Mouse (Mus musculus) ovary, adult 10 weeks (tissue): ENCODE data around the gene Jakmip3. TPM values are rescaled to one million over a fixed set of nuclear protein-coding genes. Genes with fewer than 3 reads are reported as not detected.

ENCODE experiments used
- polyA plus RNA-seq: library from polyadenylated mRNA; stranded (reverse); fragments of 350-450 nt; fragmentation: Illumina TruSeq; extraction: RNeasy Lipid Tissue Mini Kit (QIAGEN cat#74804); gene quantifications from one replicate; pipeline ENCODE4 v1.2.3, GENCODE M21; 2014

The Jakmip3 gene
- polyA plus RNA-seq: 1.6 TPM

GRCm38 (mm10) chr7:138940612-138941461, at the start of gene Jakmip3:
TSS of gene Jakmip3 (plus strand) at chr7:138940730.

GRCm38 (mm10) chr7:138909277-138910192, 31.0 kb upstream of the Jakmip3 start, which contains the start of gene Bnip3:
TSS of gene Bnip3 (minus strand) at chr7:138909519.

GRCm38 (mm10) chr7:139085629-139086194, 145.2 kb downstream of the Jakmip3 start, which contains the start of gene Dpysl4:
TSS of gene Dpysl4 (plus strand) at chr7:139086001.

Other genes with a start within 250 kb of the Jakmip3 start
- gene Ppp2r2d, start 94.7 kb upstream of the Jakmip3 start, polyA plus RNA-seq: 218 TPM
- 12.2 TPM for gene Mapk1ip1, start 94.5 kb upstream of the Jakmip3 start, polyA plus RNA-seq
- 273 TPM for gene Bnip3, start 31.2 kb upstream of the Jakmip3 start, polyA plus RNA-seq
- 1.1 TPM for gene Dpysl4, start 145.3 kb downstream of the Jakmip3 start, polyA plus RNA-seq